Mouse (Mus musculus) cortical plate, adult 2 months (tissue): ENCODE results near the gene Rere.

Experiments
- CTCF ChIP-seq: fragments of 200-500 bp; IDR thresholded peaks from 2 replicates; pipeline ENCODE4 v1.5.1; 2011; ENCODE audit warnings: mild to moderate bottlenecking, control low read depth, low read length; ENCODE audit not compliant: insufficient read depth; ENCODE audit errors: extremely low read depth
- POLR2A ChIP-seq: fragments of 200-500 bp; IDR thresholded peaks from 2 replicates; pipeline ENCODE4 v1.6.1; 2011; ENCODE audit warnings: mild to moderate bottlenecking, low read length, control low read depth; ENCODE audit not compliant: insufficient read depth; ENCODE audit errors: extremely low read depth

DNA sequence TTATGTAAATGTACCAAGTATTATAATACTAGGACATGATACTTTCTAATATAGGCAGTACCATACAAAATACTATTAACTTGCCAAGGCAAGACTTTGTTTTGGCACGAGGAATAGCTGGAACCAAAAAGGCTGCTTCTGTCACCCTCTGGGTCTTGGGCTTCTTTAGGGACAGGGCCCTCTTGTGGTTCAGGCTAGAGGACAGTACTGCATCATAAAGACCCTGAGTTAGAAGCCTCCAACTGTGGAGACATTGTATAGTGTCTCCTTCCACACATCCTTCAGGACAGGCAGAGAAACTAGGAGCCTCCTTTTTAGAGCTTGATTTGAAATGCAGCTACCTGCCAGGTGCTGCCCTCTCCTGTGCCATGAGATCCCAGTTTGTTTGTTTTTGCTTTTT is 174.3 kb downstream of the Rere start:
- TF ChIP-seq CTCF (no peak), POLR2A (no peak)
